Mouse (Mus musculus): ENCODE measurements around the gene Nthl1.
A peak's percentile ranks its signal among the peaks of the same experiment; 100 is the strongest.
"Not testable (repeated sequence)": the region's sequence is repeated elsewhere in the genome, so short reads cannot be mapped to it uniquely, and the experiment has no call there.

Nthl1 gene

GRCm38 (mm10) chr17:24649581-24650069 is 17.1 kb downstream of the Nthl1 start:
- DNase-seq (ENCODE audit: extremely low spot score, low spot score) = no peak

GRCm38 (mm10) chr17:24650070-24650616 is 17.7 kb downstream of the Nthl1 start, which contains the start of gene Slc9a3r2:
Gene Slc9a3r2 (minus strand): TSS chr17:24650327.
- peak; percentile 72 for DNase-seq (ENCODE audit: extremely low spot score, low spot score)

- no peak for DNase-seq (ENCODE audit: extremely low spot score, low spot score)
Measured at GRCm38 (mm10) chr17:24650766-24651165, 18.3 kb downstream of the Nthl1 start.

- no peak for DNase-seq (ENCODE audit: extremely low spot score, low spot score)
Measured at GRCm38 (mm10) chr17:24651835-24652234, 19.4 kb downstream of the Nthl1 start.

GRCm38 (mm10) chr17:24653967-24654710 is 21.7 kb downstream of the Nthl1 start:
- peak; percentile 89 for DNase-seq (ENCODE audit: extremely low spot score, low spot score)

GRCm38 (mm10) chr17:24654969-24655368 is 22.5 kb downstream of the Nthl1 start:
- DNase-seq (ENCODE audit: extremely low spot score, low spot score) = no peak

- DNase-seq (ENCODE audit: extremely low spot score, low spot score) = peak; percentile 35
Measured at GRCm38 (mm10) chr17:24658017-24658758, 25.7 kb downstream of the Nthl1 start, which contains the start of gene Npw. Gene Npw (minus strand): TSS chr17:24658457.

GRCm38 (mm10) chr17:24667011-24667410 is 34.5 kb downstream of the Nthl1 start:
- DNase-seq (ENCODE audit: extremely low spot score, low spot score) = not testable (repeated sequence)

GRCm38 (mm10) chr17:24667416-24667815 is 34.9 kb downstream of the Nthl1 start:
- no peak for DNase-seq (ENCODE audit: extremely low spot score, low spot score)

GRCm38 (mm10) chr17:24669214-24669544 is 36.7 kb downstream of the Nthl1 start:
- not testable (repeated sequence) for DNase-seq (ENCODE audit: extremely low spot score, low spot score)

- DNase-seq (ENCODE audit: extremely low spot score, low spot score) = peak; percentile 94
Measured at GRCm38 (mm10) chr17:24669545-24670245, 37.2 kb downstream of the Nthl1 start, which contains the start of gene Zfp598. Gene Zfp598 (plus strand): TSS chr17:24669687.

- no peak for DNase-seq (ENCODE audit: extremely low spot score, low spot score)
Measured at GRCm38 (mm10) chr17:24670246-24670844, 37.9 kb downstream of the Nthl1 start.

- DNase-seq (ENCODE audit: extremely low spot score, low spot score) = no peak
Measured at GRCm38 (mm10) chr17:24671346-24671745, 38.9 kb downstream of the Nthl1 start.

- no peak for DNase-seq (ENCODE audit: extremely low spot score, low spot score)
Measured at GRCm38 (mm10) chr17:24672141-24672540, 39.7 kb downstream of the Nthl1 start.

GRCm38 (mm10) chr17:24674277-24674676 is 41.8 kb downstream of the Nthl1 start:
- no peak for DNase-seq (ENCODE audit: extremely low spot score, low spot score)

GRCm38 (mm10) chr17:24676187-24676586 is 43.7 kb downstream of the Nthl1 start:
- peak; percentile 65 for DNase-seq (ENCODE audit: extremely low spot score, low spot score)

- DNase-seq (ENCODE audit: extremely low spot score, low spot score) = no peak
Measured at GRCm38 (mm10) chr17:24676877-24677276, 44.4 kb downstream of the Nthl1 start.

GRCm38 (mm10) chr17:24677500-24678080 is 45.1 kb downstream of the Nthl1 start:
- DNase-seq (ENCODE audit: extremely low spot score, low spot score) = no peak

- peak; percentile 39 for DNase-seq (ENCODE audit: extremely low spot score, low spot score)
Measured at GRCm38 (mm10) chr17:24686514-24686913, 54.0 kb downstream of the Nthl1 start.

- DNase-seq (ENCODE audit: extremely low spot score, low spot score) = peak; percentile 42
Measured at GRCm38 (mm10) chr17:24687146-24687595, 54.7 kb downstream of the Nthl1 start.

Data from neural tube, embryonic 10.5 days (tissue).